Mouse (Mus musculus) frontal cortex, postnatal 10 days (tissue): Measurements from ENCODE around the gene Eif3f.
A peak's percentile ranks its signal among the peaks of the same experiment; 100 is the strongest.

Experiments
- DNase-seq, 2 experiments: peaks; one replicate each; pipeline ENCODE4 v3.0.0; 2022; ENCODE audit warnings: low spot score in 2 of 2, mixed read lengths in 1 of 2

Eif3f gene

GRCm38 (mm10) chr7:108933794-108934731 lies at the start of gene Eif3f:
Gene Eif3f, plus strand, starts transcription at chr7:108934417.
- peak; percentile 91 to 93 for DNase-seq

- DNase-seq: no peak
Observed at GRCm38 (mm10) chr7:108884906-108885305, 49.3 kb upstream of the Eif3f start, which contains the start of gene Olfr518. Gene Olfr518, minus strand, starts transcription at chr7:108885006.

GRCm38 (mm10) chr7:108894320-108894719 lies 39.9 kb upstream of the Eif3f start, which contains the start of gene Olfr519:
Gene Olfr519, minus strand, starts transcription at chr7:108894420.
- DNase-seq: no peak

- DNase-seq: no peak
Observed at GRCm38 (mm10) chr7:108903969-108904368, 30.2 kb upstream of the Eif3f start.

GRCm38 (mm10) chr7:108927043-108927442 lies 7.2 kb upstream of the Eif3f start:
- DNase-seq: no peak

- DNase-seq: no peak
Observed at GRCm38 (mm10) chr7:108928280-108929188, 5.7 kb upstream of the Eif3f start.

- DNase-seq: no peak
Observed at GRCm38 (mm10) chr7:108929726-108930393, 4.4 kb upstream of the Eif3f start, which contains the start of gene Nlrp10. Gene Nlrp10, minus strand, starts transcription at chr7:108930178.

- no peak for DNase-seq
Observed at GRCm38 (mm10) chr7:108934836-108935235, 619 bp downstream of the Eif3f start.

- peak in 1 of 2 experiments; percentile 5 for DNase-seq
Observed at GRCm38 (mm10) chr7:108935411-108935810, 1.2 kb downstream of the Eif3f start.

GRCm38 (mm10) chr7:108936591-108936990 lies 2.4 kb downstream of the Eif3f start:
- no peak for DNase-seq

GRCm38 (mm10) chr7:108941466-108941865 lies 7.2 kb downstream of the Eif3f start:
- DNase-seq: no peak

- no peak for DNase-seq
Observed at GRCm38 (mm10) chr7:108944002-108944401, 9.8 kb downstream of the Eif3f start.

GRCm38 (mm10) chr7:108948611-108949010 lies 14.4 kb downstream of the Eif3f start:
- DNase-seq: no peak

- no peak for DNase-seq
Observed at GRCm38 (mm10) chr7:108949301-108949700, 15.1 kb downstream of the Eif3f start.

GRCm38 (mm10) chr7:108950312-108950761 lies 16.1 kb downstream of the Eif3f start, which contains the start of gene Tub:
Gene Tub, plus strand, starts transcription at chr7:108950338.
- DNase-seq: peak; percentile 83 to 86

- no peak for DNase-seq
Observed at GRCm38 (mm10) chr7:108950762-108951331, 16.6 kb downstream of the Eif3f start.

GRCm38 (mm10) chr7:108952801-108953200 lies 18.6 kb downstream of the Eif3f start:
- DNase-seq: no peak

GRCm38 (mm10) chr7:108954185-108954584 lies 20.0 kb downstream of the Eif3f start:
- no peak for DNase-seq

GRCm38 (mm10) chr7:108957734-108958133 lies 23.5 kb downstream of the Eif3f start:
- DNase-seq: no peak

- no peak for DNase-seq
Observed at GRCm38 (mm10) chr7:108965968-108966367, 31.8 kb downstream of the Eif3f start.
